Mouse (Mus musculus) gastrocnemius, postnatal 14 days (tissue): ENCODE measurements at regions not wholly inside any gene's neighbourhood (a gene's known extent, or its start where the extent isn't known, plus 50 kb on each side); places are given as distances from the start of the nearest gene placed in this dataset.

Experiments
- DNase-seq: peaks from one replicate; pipeline ENCODE4 v3.0.0; 2021; ENCODE audit warnings: mixed read lengths
- intact Hi-C: fragments of 180-260 bp; cut with DNase I; formaldehyde crosslinking; loops from one replicate; pipeline ENCODE4 v1.15.1; 2025; ENCODE audit warnings: low total_unique reads

GRCm38 (mm10) chr11:64253517-64254385 is 174.5 kb upstream of the Cox10 start:
- no peak for DNase-seq
- intact Hi-C loops = no loop called here

- intact Hi-C loops = no loop called here
- DNase-seq = no peak
Observed at GRCm38 (mm10) chr11:64236873-64237272, 157.6 kb upstream of the Cox10 start.

- intact Hi-C loops = no loop called here
Observed at GRCm38 (mm10) chr11:64230071-64230470, 150.8 kb upstream of the Cox10 start.

GRCm38 (mm10) chr11:64220888-64221287 is 141.6 kb upstream of the Cox10 start:
- intact Hi-C loops = no loop called here
- no peak for DNase-seq

More at GRCm38 (mm10) chr11:64230071-64230470, 150.8 kb upstream of the Cox10 start:
- DNase-seq = no peak

GRCm38 (mm10) chr11:64217181-64217580 is 137.9 kb upstream of the Cox10 start:
- no peak for DNase-seq
- intact Hi-C loops = no loop called here

GRCm38 (mm10) chr11:64210916-64211315 is 131.6 kb upstream of the Cox10 start:
- DNase-seq = no peak
- intact Hi-C loops = no loop called here

GRCm38 (mm10) chr11:64208306-64208705 is 129.0 kb upstream of the Cox10 start:
- intact Hi-C loops = no loop called here
- no peak for DNase-seq

GRCm38 (mm10) chr11:64207358-64207864 is 128.1 kb upstream of the Cox10 start:
- intact Hi-C loops = no loop called here
- DNase-seq = no peak

GRCm38 (mm10) chr11:64206155-64206554 is 126.9 kb upstream of the Cox10 start:
- intact Hi-C loops = no loop called here
- no peak for DNase-seq

GRCm38 (mm10) chr11:64205069-64205468 is 125.8 kb upstream of the Cox10 start:
- DNase-seq = no peak
- intact Hi-C loops = no loop called here

GRCm38 (mm10) chr11:64204305-64204704 is 125.0 kb upstream of the Cox10 start:
- DNase-seq = no peak
- intact Hi-C loops = no loop called here

- no peak for DNase-seq
- intact Hi-C loops = no loop called here
Observed at GRCm38 (mm10) chr11:64200874-64201273, 121.6 kb upstream of the Cox10 start.

- intact Hi-C loops = no loop called here
- DNase-seq = no peak
Observed at GRCm38 (mm10) chr11:64195272-64195671, 116.0 kb upstream of the Cox10 start.

- intact Hi-C loops = no loop called here
- no peak for DNase-seq
Observed at GRCm38 (mm10) chr11:64188701-64189100, 109.4 kb upstream of the Cox10 start.

GRCm38 (mm10) chr11:64187488-64188444 is 108.5 kb upstream of the Cox10 start:
- no peak for DNase-seq
- intact Hi-C loops = no loop called here

GRCm38 (mm10) chr11:64187007-64187406 is 107.7 kb upstream of the Cox10 start:
- intact Hi-C loops = no loop called here
- no peak for DNase-seq

- intact Hi-C loops = no loop called here
- no peak for DNase-seq
Observed at GRCm38 (mm10) chr11:64186590-64186989, 107.3 kb upstream of the Cox10 start.

- no peak for DNase-seq
- intact Hi-C loops = no loop called here
Observed at GRCm38 (mm10) chr11:64180036-64180435, 100.8 kb upstream of the Cox10 start.

- intact Hi-C loops = no loop called here
- peak; percentile 4 for DNase-seq
Observed at GRCm38 (mm10) chr11:64173421-64174062, 94.3 kb upstream of the Cox10 start.

GRCm38 (mm10) chr11:64172926-64173325 is 93.7 kb upstream of the Cox10 start:
- no peak for DNase-seq
- intact Hi-C loops = no loop called here
